Mouse (Mus musculus) 3T3-L1 (cell line): ENCODE results near the gene Gps2.
"Not testable (repeated sequence)": the region's sequence is repeated elsewhere in the genome, so short reads cannot be mapped to it uniquely, and the experiment has no call there.

ENCODE experiments used
- DNase-seq: peaks from one replicate; pipeline ENCODE4 v3.0.0-alpha.2; 2015; ENCODE audit warnings: low read depth, low spot score

Gps2 gene

DNA sequence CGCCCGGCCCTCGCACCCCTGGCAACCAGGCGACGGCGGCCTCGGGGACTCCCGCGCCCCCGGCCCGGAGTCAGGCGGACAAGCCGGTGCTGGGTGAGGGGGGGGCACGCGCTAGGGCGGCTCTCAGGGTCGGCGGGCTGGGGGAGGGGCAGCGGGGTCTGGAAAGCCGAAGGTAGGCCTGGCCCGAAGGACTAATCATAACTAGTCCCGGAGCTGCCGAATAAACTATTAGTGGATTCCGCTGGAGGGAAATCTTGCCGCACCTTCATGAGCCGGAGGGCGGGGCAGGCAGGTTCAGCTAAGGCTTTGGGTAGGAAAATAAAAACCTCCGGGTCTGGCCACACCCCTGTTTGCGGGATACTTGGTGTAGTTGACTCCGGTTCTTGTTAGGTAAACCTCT is 22.5 kb downstream of the Gps2 start:
- no peak for DNase-seq

DNA sequence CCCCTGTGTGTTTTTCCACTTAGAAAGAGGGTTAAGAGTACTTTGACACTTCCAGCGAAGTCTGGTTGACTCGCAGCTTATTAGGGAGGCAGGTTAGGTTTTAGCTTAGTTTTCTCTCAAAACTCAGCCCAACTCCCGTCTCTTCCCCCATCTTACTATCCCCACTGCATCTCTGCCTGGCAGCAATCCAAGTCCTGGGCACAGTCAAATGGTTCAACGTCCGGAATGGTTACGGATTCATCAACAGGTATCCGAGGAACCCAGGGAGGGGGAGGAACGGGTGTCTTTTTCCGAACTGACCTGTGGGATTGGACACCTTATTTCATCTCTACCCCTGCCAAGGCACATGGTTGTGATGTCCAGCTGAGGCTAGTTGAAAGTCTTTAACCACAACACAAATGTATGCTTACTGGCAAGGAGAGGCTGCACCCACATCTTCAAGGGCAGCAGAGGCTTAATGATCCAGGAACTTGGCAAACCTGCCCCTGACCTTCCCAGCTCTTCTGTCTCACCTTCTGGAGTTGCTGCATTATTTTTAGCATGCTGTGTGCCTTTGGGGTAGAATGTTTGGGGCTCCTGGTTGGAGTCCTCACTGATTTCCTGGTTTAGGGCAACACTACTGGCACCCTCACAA is 23.1 kb downstream of the Gps2 start:
- no peak for DNase-seq

GRCm38 (mm10) chr11:69937385-69937784 is 23.7 kb downstream of the Gps2 start:
- no peak for DNase-seq

DNA sequence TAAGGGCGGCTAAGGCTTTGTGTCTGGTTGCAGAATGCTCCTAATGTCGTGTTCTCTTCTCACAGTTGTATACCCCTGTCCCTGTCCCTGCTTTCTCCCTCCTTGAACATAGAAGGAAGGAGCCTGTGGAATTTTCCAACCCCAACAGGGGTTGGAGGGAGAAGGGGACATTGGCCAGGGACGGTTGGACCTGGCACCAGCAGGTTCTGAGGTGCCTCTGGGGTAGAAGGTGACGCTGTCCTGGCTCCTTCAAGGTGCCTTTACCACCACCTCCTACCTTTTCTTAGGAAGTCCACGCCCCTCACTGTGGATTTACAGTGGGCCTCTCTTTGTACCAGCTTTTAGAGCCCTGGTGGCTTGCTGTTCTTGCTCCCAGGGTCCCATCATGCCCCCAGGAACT is 24.1 kb downstream of the Gps2 start:
- DNase-seq = no peak

DNA sequence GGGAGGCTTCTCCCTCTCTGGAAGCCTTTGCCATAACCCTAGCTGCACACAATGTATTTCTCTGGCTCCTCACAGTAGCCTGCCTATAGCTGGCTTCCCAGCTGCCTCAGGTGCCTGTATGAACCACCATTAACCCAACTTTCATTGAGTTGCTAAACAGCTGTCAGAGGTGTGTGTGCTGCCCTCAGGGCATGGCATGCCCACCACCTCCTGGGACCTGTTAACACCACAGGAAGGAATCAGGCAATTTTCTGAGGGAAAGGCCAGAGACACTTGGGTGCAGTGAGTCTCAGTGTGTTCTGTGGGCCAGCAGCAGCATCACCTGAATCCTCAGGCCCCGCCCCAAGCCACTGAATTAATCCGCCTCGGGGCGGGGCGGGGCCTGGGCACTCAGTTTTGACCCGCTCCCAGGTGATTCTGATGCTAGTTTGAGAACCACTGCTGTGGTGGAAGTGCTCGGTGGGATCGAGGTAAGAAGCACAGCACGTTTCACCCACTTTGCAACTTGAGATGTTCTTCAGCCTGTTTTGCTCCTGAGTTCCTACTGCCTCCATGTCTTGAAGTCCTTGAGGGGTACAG is 24.8 kb downstream of the Gps2 start:
- DNase-seq = no peak

DNA sequence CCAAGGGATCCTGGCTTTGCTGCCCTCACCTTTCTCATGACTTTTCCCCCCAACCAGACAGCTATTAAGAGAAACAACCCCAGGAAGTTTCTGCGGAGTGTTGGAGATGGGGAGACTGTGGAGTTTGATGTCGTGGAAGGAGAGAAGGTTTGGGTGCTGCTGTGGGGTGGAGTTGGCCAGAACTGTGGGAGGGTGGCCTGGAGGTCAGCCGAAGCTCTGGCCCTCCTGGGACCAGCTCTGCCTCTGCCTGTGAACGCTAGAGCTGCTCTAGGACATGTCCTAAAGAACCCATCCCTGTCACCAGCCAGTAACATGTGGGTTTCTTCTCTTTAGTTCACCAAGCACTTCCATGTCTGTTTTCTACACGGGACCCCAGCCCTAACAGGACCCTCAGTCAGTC is 25.5 kb downstream of the Gps2 start:
- DNase-seq = no peak

- DNase-seq = no peak
Observed at GRCm38 (mm10) chr11:69939731-69940130, 26.0 kb downstream of the Gps2 start.

- no peak for DNase-seq
Observed at GRCm38 (mm10) chr11:69940962-69941361, 27.3 kb downstream of the Gps2 start.

DNA sequence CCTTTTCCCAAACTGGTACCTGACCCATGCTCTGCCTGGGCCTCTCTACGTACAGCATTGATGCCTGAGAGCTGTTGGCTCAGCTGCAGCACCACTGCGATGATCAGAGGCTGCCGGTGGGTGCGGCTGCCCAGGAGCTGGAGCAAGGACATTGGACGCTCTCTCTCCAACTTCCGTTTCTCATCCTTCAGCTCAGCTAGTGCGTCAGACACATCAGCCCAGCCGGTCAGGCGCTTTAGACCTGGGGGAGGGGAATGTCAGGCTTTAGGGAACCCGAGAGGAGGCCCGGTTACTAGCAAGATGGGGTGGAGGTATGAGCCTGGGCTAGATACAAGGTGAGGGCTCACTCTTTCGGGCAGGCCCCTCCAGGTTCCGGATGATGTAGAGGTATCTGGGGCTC is 31.5 kb downstream of the Gps2 start:
- no peak for DNase-seq

GRCm38 (mm10) chr11:69945997-69946891 is 32.6 kb downstream of the Gps2 start:
- DNase-seq = no peak

GRCm38 (mm10) chr11:69947337-69948065 is 33.8 kb downstream of the Gps2 start:
- no peak for DNase-seq

DNA sequence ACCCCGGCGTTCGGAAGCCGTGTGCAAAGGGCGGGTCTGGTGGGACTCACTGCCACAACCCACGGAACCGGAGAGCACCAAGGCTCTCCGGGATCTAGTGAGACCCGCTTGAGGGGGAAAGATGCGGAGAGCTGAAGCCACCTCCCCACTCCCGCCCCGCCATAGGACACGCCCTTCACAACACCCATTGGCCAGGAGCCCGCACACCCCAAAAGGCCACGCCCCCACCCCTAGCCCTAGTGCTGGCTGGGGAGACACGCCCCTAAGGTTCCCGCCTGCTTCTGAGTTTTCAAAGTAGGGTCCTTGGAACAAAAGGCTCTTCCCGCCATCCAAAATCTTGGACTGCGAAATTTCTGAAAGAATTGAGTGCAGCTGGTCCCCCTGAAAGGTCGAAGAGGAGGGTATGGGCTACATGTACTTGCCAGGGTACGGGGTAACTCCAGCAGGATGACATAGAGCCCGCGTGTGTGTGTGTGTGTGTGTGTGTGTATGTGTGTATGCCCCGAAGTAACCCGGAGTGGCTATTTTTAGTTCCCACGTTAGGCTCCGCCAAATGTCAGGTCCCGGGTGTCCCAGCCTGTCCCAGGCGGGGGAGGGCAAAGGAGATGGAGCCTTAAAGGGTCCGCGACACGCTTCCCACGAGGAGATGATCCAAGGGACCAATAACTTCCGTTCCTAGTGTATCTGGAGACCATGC is 34.5 kb downstream of the Gps2 start, which contains the start of gene Slc2a4:
Gene Slc2a4 (minus strand): TSS at position 123 of the 697 bp plus-strand sequence.
- DNase-seq = peak; percentile 40

DNA sequence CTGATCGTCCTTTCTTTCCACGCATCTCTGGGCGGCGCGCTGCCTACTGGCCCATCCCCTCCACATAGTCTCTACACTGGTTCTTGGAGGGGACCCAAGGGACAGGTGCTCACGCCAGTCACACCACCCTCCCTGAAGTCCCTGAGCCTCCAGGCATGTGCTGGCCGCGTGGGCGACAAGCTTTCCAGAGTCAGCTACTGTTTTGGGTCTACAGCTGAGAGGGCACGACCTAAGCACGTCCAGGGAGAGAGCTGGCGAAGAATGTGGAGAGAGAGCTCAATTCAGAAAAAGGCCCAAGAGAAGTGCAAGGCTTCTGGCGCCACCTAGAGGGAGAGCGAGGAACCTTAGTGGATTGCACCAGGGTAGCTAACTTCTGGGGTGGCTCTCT is 35.1 kb downstream of the Gps2 start:
- peak; percentile 76 for DNase-seq

GRCm38 (mm10) chr11:69950807-69951459 is 37.2 kb downstream of the Gps2 start:
- peak; percentile 23 for DNase-seq

- no peak for DNase-seq
Observed at GRCm38 (mm10) chr11:69952274-69952673, 38.6 kb downstream of the Gps2 start.

- DNase-seq = no peak
Observed at GRCm38 (mm10) chr11:69953267-69953915, 39.7 kb downstream of the Gps2 start.

- DNase-seq = not testable (repeated sequence)
Observed at GRCm38 (mm10) chr11:69955618-69956017, 41.9 kb downstream of the Gps2 start.

GRCm38 (mm10) chr11:69956218-69956617 is 42.5 kb downstream of the Gps2 start:
- peak; percentile 22 for DNase-seq

DNA sequence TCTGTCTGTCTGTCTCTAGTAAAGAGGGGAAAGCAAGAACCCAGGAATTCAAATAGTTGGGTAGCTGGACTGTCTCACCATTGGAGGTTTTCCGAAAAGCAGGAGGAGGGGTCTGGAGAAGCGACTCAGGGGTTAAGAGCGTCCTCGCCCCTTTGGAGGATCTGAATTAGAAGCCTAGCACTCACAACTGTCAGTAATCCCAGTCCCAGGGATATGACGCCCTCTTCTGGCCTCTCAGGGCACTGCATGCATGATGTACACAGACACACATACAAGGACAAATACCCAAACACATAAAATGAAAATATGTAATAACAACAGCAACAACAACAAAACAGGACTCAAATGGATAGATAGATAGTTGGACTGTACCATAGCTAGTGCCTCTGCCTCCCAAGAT is 46.9 kb downstream of the Gps2 start:
- DNase-seq = peak; percentile 21

DNA sequence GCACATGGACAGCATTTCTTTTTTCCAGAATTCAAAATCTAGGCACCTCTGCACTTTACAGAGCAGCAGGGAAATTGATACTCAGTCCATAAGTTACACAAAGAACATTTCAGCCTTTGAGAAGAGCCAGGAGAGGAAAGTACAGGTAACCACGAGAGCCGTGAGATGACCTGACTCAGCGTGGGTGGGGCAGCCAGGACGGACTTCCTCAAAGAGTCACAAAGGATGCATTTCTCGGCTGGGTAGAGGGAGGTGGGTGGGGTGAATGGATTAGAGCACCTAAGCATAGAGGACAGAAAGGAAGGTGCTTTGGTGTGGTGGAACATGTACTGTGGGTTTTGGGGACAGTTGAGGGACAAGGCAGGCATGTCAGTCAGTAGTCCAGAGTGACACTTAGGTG is 48.2 kb downstream of the Gps2 start:
- DNase-seq = no peak
